Mouse (Mus musculus) midbrain, embryonic 10.5 days (tissue): ENCODE data around the gene Dffb. TPM values are rescaled to one million over a fixed set of nuclear protein-coding genes. Genes with fewer than 3 reads are reported as not detected.
A peak's percentile ranks its signal among the peaks of the same experiment; 100 is the strongest.

Experiments
- DNase-seq: peaks from one replicate; pipeline ENCODE4 v3.0.0-alpha.2; 2017; ENCODE audit warnings: low spot score
- H3K27ac ChIP-seq: fragments of 300-500 bp; sonication (generic); replicated peaks from 2 replicates; pipeline ENCODE4 v1.5.1; 2016; ENCODE audit warnings: mild to moderate bottlenecking
- H3K27me3 ChIP-seq: fragments of 300-500 bp; sonication (generic); 2 replicates; pipeline ENCODE4 v1.6.1; 2016; ENCODE audit warnings: low read depth, mild to moderate bottlenecking; ENCODE audit not compliant: poor library complexity, severe bottlenecking
- H3K36me3 ChIP-seq: fragments of 300-500 bp; sonication (generic); 2 replicates; pipeline ENCODE4 v1.6.1; 2016; ENCODE audit warnings: mild to moderate bottlenecking, moderate library complexity
- H3K4me1 ChIP-seq: fragments of 300-500 bp; sonication (generic); 2 replicates; pipeline ENCODE4 v1.6.1; 2016
- H3K4me3 ChIP-seq: fragments of 300-500 bp; sonication (generic); 2 replicates; pipeline ENCODE4 v1.5.1; 2016; ENCODE audit warnings: mild to moderate bottlenecking, moderate library complexity
- H3K9me3 ChIP-seq: fragments of 300-500 bp; sonication (generic); replicated peaks from 2 replicates; pipeline ENCODE4 v1.6.1; 2016; ENCODE audit warnings: mild to moderate bottlenecking
- WGBS: fragments of 180-500 bp; shearing (Covaris S2); methylation state at CpG from one replicate; pipeline ENCODE4 v1.1.7; 2016; 5-methylcytosine and 5-hydroxymethylcytosine counted together
- polyA plus RNA-seq: library from polyadenylated mRNA; unstranded; fragments of >200 nt; fragmentation: Nextera tagmentation; extraction: Ambion mirVana; gene quantifications from 2 replicates; pipeline ENCODE4 v1.2.1, GENCODE M21; 2016

The Dffb gene
- polyA plus RNA-seq = 13.1 and 14.3 TPM in 2 replicates

DNA sequence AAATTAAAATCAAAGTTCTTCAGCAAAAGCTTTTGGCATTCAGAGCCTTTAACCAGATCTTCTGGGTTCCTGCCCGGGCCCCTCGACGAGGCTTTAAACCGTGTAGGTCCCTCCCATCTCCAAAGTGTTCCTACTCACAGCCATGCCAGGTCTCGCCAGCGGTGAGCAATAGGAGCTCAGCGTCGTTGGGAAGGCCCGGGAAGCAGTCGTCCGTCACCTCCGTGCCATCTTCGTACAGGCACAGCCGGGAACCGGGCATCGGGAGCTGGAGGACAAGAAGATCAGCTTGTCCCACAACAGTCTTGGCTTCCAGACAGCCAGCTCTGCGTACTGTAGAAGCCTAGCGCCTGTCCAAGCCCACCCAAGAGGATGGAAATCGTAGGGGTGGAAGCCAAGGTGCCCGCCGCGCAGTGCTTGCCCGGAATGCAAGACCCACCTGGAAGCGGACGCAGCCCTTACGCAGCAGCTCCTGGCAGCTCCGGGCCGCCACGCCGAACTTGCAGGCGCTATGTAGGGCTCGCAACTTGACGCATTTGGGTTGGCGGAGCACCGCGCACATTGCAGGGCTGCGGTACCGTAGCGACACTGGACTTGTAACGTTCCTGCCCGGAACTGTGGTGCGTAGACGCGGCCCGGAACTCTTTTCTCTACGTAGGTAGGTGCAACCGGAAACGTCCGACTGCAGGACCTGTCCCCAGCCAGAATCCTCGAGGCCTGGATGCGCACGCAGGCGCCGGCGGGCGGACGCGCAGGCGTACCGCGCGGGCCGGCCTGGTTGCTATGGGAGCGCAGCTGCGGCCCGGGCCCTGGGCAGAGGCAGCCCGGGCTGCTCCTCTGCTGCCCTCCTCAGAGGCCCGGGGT is at the start of gene Dffb, which contains the start of gene Cep104:
Dffb (minus strand) TSS at position 696 of the 861 bp plus-strand sequence.
Cep104 (plus strand) TSS at position 764 of the 861 bp plus-strand sequence.
- H3K9me3 ChIP-seq = no peaks in the 10 kb centered on the region
- H3K4me1 ChIP-seq = peaks cover 29% of the 10 kb centered on the region
- peak; percentile 95 for DNase-seq
- peak within 1 kb of the TSS; percentile 92 for H3K27ac ChIP-seq
- H3K36me3 ChIP-seq = peaks cover 30% of the 10 kb centered on the region
- no peaks in the 10 kb centered on the region for H3K27me3 ChIP-seq
- H3K4me3 ChIP-seq = peak within 1 kb of the TSS; percentile 85
- WGBS = 2% methylated on average over 68 of the region's 68 CpGs

DNA sequence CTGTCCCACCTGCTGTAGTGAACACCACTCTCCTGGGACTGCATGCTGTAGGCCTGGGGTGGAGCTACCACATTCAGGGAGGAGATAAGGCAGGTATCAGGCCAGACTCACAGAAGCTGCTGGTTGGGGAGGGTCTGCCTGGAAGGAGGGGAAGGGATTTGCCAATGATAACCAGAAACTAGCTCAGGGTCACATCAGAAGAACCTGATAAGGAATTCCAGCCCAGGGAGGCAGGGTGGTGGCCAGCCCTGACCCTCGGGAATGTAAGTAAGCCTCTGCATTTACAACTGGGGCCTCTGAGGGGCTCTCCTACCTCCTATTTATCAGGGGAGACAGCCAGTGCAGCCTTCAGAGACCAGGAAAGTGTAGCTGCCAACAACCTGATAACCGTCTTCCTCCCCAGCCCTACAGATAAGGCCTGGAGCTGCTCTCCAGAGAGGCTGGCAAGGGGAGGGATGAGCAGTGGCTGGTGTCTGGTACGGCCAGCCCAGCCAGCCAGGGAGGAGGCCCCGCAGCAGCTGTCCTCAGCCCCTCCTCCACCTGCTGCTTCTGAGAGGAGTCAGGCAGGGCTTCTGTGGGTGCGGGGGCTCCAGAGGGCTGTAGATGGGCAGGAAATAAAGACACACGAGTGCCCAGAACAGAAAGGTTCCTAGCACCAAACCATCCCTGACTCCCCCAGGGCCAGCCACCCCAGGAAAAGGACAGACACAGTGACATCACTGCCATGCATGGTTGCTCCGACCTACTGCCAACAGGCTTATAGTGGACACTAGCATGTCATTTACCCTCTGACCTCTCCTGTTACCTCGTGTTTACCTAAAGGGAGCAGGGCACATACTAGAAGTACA is 49.1 kb upstream of the Dffb start:
- Histone ChIP-seq H3K9me3 (no peaks in the 10 kb centered on the region), H3K27ac (0 out of 2 replicates have a peak overlapping the region, but pooled peaks have one; percentile 9), H3K4me1 (peaks cover 40% of the 10 kb centered on the region), H3K36me3 (peaks cover 34% of the 10 kb centered on the region), H3K27me3 (peaks cover 35% of the 10 kb centered on the region), H3K4me3 (peak overlapping the region; percentile 54)
- WGBS = 30% methylated on average over 8 of the region's 8 CpGs
- no peak for DNase-seq

DNA sequence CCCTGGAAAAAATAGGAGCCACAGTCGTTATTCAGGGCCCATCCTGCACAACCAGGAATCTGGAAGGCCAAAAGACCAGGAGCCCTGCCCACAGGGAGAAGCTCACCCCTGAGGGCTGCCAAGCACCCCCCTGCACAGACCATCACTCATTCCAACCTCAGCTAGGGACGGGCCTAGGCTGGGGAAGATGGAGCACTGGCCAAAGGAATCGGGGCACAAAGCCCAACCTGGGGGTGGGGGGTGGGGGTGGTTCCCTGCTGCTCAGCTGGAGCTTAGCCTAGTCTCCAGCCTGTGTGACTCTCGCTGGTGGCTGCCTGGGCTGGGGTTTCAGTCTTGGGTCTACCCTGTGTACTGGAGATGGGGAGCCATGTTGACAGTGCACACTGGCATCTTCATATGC is 47.9 kb upstream of the Dffb start:
- Histone ChIP-seq H3K36me3 (peaks cover 45% of the 10 kb centered on the region), H3K27me3 (peaks cover 35% of the 10 kb centered on the region), H3K9me3 (no peaks in the 10 kb centered on the region), H3K4me3 (no peak overlapping the region), H3K27ac (no peak overlapping the region), H3K4me1 (peaks cover 40% of the 10 kb centered on the region)
- no peak for DNase-seq
- 38% methylated on average over 4 of the region's 4 CpGs for WGBS

DNA sequence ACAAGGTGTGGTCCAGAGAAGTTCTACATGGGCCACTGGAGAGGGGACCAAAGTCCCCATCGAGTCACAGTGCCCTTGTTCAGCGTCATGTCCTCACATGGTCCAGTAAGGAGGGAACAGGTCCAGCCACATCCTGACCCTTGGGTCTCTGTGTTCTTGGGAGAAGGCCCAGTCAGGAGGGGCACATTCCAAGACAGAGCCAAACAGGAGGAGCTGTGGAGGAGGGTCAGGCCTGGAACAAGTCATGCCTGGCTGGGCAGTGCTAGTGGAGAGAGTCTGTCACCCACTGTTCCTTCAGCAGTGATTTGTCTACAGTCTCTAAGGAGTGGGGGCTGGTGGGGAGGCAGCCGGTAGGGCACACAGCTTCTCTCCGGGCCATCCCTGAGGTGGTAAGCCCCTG is 47.5 kb upstream of the Dffb start:
- WGBS = 84% methylated on average over 4 of the region's 4 CpGs
- peaks cover 49% of the 10 kb centered on the region for H3K36me3 ChIP-seq
- no peak overlapping the region for H3K27ac ChIP-seq
- H3K9me3 ChIP-seq = no peaks in the 10 kb centered on the region
- H3K27me3 ChIP-seq = peaks cover 32% of the 10 kb centered on the region
- DNase-seq = no peak
- peaks cover 40% of the 10 kb centered on the region for H3K4me1 ChIP-seq
- H3K4me3 ChIP-seq = no peak overlapping the region

DNA sequence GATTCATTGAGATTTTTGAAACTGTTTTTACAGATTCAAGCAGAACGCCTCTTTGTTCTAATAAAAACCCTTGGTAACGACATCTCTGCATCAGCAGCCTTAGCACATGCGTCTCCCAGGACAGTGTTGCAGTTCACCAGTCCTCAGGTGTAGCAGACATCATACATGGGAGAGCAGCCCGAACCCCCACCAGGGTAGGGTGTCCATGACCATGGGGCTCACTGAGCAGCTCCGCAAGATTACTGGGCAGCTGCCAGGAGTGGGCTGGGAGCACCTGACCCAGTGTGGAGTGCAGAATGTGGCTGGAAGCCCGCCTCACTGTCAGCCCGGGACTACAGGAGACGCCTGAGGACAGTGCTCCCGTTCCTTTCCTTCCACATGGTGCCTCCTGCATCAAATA is 46.5 kb upstream of the Dffb start:
- Histone ChIP-seq H3K36me3 (peaks cover 59% of the 10 kb centered on the region), H3K4me1 (peaks cover 37% of the 10 kb centered on the region)

DNA sequence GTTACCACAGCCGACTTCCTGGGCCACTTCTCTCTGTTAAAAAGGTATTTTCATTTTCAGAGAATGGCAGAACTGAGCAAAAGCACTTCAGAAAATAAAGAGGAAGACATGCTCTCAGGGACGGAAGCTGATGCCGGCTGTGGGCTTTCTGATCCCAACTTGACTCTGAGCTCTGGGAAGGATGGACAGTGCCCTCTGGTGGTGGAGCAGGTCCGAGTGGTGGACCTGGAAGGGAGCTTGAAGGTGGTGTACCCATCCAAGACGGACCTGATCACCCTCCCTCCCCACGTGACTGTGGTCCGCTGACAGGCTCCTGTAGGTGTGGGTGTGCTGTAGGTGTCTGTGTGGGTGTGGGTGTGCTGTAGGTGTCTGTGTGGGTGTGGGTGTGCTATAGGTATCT is 44.6 kb upstream of the Dffb start:
- DNase-seq = no peak
- Histone ChIP-seq H3K36me3 (peaks cover 78% of the 10 kb centered on the region), H3K4me3 (no peak overlapping the region), H3K27me3 (peaks cover 4% of the 10 kb centered on the region), H3K27ac (no peak overlapping the region), H3K4me1 (peaks cover 20% of the 10 kb centered on the region), H3K9me3 (no peaks in the 10 kb centered on the region)
- 77% methylated on average over 7 of the region's 7 CpGs for WGBS

More for the DNA sequence above, 46.5 kb upstream of the Dffb start:
- WGBS = 88% methylated on average over 9 of the region's 9 CpGs
- Histone ChIP-seq H3K27ac (no peak overlapping the region), H3K27me3 (peaks cover 22% of the 10 kb centered on the region), H3K9me3 (no peaks in the 10 kb centered on the region), H3K4me3 (no peak overlapping the region)
- DNase-seq = no peak

DNA sequence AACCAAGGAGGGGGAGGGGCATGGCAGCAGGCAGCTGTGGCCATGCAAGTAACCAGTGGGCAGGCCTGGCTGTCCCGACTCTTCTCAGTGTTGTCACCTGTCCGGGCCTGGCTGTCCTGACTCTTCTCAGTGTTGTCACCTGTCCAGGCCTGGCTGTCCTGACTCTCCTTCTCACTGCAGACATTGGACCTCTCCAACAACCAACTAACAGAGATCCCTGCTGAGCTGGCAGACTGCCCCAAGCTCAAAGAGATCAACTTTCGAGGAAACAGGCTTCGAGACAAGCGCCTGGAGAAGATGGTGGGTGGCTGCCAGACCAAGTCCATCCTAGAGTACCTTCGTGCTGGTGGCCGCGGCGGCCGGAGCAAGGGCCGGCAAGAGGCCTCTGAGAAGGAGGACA is 40.5 kb upstream of the Dffb start:
- WGBS = 94% methylated on average over 11 of the region's 11 CpGs
- H3K9me3 ChIP-seq = no peaks in the 10 kb centered on the region
- peaks cover 72% of the 10 kb centered on the region for H3K36me3 ChIP-seq
- no peaks in the 10 kb centered on the region for H3K27me3 ChIP-seq
- no peak for DNase-seq
- no peak overlapping the region for H3K4me3 ChIP-seq
- peaks cover 29% of the 10 kb centered on the region for H3K4me1 ChIP-seq
- H3K27ac ChIP-seq = no peak overlapping the region

DNA sequence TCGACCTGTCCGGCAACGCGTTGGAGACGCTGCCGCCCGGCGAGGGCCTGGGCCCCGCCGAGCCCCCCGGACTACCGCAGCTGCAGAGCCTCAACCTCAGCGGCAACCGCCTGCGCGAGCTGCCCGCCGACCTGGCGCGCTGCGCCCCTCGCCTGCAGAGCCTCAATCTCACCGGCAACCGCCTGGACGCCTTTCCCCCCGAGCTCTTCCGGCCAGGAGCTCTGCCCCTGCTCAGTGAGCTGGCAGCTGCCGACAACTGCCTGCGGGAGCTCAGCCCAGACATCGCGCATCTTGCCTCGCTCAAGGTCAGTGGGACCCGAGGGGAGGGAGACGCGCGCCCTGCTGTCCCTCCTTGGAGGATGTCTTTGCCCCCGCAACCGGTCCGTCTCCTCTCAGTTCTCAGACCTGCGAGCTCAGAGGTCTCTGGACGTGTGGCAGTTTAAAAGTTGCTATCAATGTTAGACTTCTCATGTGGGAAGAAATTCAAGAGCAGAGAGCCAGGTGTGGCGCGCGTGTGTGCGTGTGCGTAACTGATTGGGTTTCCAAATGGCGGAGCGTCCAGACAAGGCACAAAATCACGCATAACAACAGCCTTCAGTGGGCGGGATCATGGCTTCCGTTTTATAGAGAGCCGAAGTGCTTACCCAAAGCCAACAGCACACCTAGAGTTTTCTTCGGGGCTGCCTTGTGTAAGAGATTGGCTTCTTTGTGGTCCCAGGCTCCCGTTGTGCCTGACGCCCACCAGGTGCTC is 37.4 kb upstream of the Dffb start:
- peak overlapping the region; percentile 89 for H3K27ac ChIP-seq
- H3K36me3 ChIP-seq = peaks cover 42% of the 10 kb centered on the region
- H3K4me3 ChIP-seq = peak overlapping the region; percentile 100
- DNase-seq = no peak
- H3K27me3 ChIP-seq = no peaks in the 10 kb centered on the region
- 3% methylated on average over 55 of the region's 55 CpGs for WGBS
- peaks cover 29% of the 10 kb centered on the region for H3K4me1 ChIP-seq
- H3K9me3 ChIP-seq = no peaks in the 10 kb centered on the region

DNA sequence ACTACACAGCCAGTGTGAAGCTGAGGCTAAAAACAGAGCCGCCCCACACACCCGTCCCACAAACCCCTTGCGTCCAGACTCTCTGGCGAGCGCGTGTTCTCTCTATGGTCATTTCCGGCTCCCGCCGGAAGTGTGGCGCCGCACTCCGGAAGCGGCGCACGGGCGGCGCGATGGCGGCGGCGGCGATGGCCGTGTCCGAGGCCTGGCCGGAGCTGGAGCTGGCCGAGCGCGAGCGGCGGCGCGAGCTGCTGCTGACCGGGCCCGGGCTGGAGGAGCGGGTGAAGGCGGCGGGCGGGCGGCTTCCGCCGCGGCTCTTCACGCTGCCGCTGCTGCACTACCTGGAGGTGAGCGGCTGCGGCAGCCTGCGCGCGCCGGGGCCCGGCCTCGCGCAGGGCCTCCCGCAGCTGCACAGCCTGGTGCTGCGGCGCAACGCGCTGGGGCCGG is 36.7 kb upstream of the Dffb start, which contains the start of gene Lrrc47:
Lrrc47 (plus strand) TSS at position 86 of the 444 bp plus-strand sequence.
- H3K36me3 ChIP-seq = peaks cover 42% of the 10 kb centered on the region
- 0% methylated on average over 59 of the region's 59 CpGs for WGBS
- no peaks in the 10 kb centered on the region for H3K27me3 ChIP-seq
- peak within 1 kb of the TSS; percentile 100 for H3K4me3 ChIP-seq
- peak; percentile 87 for DNase-seq
- peaks cover 29% of the 10 kb centered on the region for H3K4me1 ChIP-seq
- H3K9me3 ChIP-seq = no peaks in the 10 kb centered on the region
- peak within 1 kb of the TSS; percentile 89 for H3K27ac ChIP-seq

DNA sequence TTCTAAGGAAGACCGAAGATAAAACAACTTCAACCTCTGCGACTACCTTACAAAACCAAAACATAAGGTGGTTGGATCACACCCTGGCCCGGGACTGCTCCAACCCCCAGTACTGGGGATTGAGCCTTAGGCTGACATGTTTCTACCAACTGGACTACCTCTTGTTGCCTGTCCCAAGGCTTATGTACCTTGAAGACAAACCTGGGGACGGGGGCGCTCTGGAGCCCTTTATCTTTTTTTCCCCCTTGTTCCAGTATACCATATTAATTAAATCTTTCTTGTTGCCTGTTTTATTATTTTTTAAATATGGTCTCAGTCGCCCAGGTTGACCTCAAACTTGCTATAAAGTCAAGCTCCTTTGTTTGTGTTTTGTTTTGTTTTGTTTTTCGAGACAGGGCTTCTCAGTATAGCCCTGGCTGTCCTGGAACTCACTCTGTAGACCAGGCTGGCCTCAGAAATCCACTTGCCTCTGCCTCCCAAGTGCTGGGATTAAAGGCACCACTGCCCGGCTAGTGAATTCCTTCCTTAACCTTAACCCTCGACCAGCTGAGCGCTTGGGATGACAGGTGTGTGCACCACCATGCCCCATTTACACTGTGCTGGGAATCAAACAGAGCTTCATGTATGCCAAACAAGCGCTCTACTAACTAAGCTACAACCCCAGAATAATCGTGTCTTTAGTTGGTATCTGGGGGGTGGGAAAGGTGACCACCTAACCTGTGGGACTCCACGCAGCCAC is 36.1 kb upstream of the Dffb start:
- Histone ChIP-seq H3K9me3 (no peaks in the 10 kb centered on the region), H3K36me3 (peaks cover 42% of the 10 kb centered on the region), H3K27ac (peak overlapping the region; percentile 89), H3K4me1 (peaks cover 29% of the 10 kb centered on the region), H3K27me3 (no peaks in the 10 kb centered on the region), H3K4me3 (peak overlapping the region; percentile 100)
- WGBS = 27% methylated on average over 13 of the region's 13 CpGs
- DNase-seq = no peak

DNA sequence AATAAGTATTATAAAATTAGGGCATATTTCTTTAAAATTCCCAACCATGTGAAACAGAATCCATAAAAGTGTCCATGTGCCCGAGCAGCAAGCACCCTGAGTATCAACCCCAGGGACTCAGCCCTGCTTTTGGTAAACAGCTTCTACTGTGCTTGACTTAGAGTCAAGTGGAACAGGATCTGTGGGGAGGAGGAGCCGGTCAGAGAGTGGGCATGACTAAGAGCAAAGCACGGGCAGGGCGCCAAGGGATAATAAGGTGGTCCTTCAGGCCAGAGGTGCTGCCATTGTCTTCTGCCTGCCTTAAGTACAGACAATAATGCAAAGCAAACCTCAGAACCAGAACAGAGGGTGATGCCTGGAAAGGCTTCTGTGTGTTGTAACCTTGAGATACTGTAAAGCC is 32.8 kb upstream of the Dffb start:
- peaks cover 17% of the 10 kb centered on the region for H3K4me1 ChIP-seq
- DNase-seq = no peak
- no peaks in the 10 kb centered on the region for H3K9me3 ChIP-seq
- no peak overlapping the region for H3K4me3 ChIP-seq
- WGBS = 86% methylated on average over 4 of the region's 4 CpGs
- H3K36me3 ChIP-seq = peaks cover 48% of the 10 kb centered on the region
- H3K27ac ChIP-seq = no peak overlapping the region
- H3K27me3 ChIP-seq = no peaks in the 10 kb centered on the region
